Mouse (Mus musculus) myocyte (in vitro differentiated cells): ENCODE data around the gene Arnt2. TPM values are rescaled to one million over a fixed set of nuclear protein-coding genes. Genes with fewer than 3 reads are reported as not detected.

ENCODE experiments used
- H3K27me3 ChIP-seq: one replicate; pipeline ENCODE4 v1.6.1; 2011; ENCODE audit not compliant: control insufficient read depth, insufficient read depth, insufficient read length
- H3K36me3 ChIP-seq: one replicate; pipeline ENCODE4 v1.6.1; 2011; ENCODE audit not compliant: control insufficient read depth, insufficient read depth
- H3K4me2 ChIP-seq: one replicate; pipeline ENCODE4 v1.6.1; 2011; ENCODE audit warnings: low read depth, control low read depth
- H3K4me3 ChIP-seq: one replicate; pipeline ENCODE4 v1.5.1; 2011; ENCODE audit warnings: mild to moderate bottlenecking, control low read depth, moderate library complexity
- H3K79me2 ChIP-seq: one replicate; pipeline ENCODE4 v1.6.1; 2011; ENCODE audit not compliant: control insufficient read depth, insufficient read depth
- H3ac ChIP-seq: one replicate; pipeline ENCODE4 v1.6.1; 2011; ENCODE audit not compliant: control insufficient read depth, insufficient read length
- CEBPB ChIP-seq: IDR thresholded peaks from 2 replicates; pipeline ENCODE4 v1.6.1; 2011; ENCODE audit warnings: mild to moderate bottlenecking, moderate library complexity; ENCODE audit not compliant: poor library complexity, insufficient read depth, severe bottlenecking
- E2F4 ChIP-seq: IDR thresholded peaks from one replicate; pipeline ENCODE4 v1.6.1; 2011; ENCODE audit warnings: mild to moderate bottlenecking, control low read depth, moderate library complexity; ENCODE audit not compliant: insufficient read depth
- MAX ChIP-seq: IDR thresholded peaks from one replicate; pipeline ENCODE4 v1.6.1; 2011; ENCODE audit warnings: low read depth, mild to moderate bottlenecking, control low read depth
- MYOD1 ChIP-seq, 3 experiments: IDR thresholded peaks; one replicate each; pipeline ENCODE4 v1.6.1; 2011; ENCODE audit warnings: control low read depth in 2 of 3, low read depth in 2 of 3, mild to moderate bottlenecking in 2 of 3, moderate library complexity in 1 of 3; ENCODE audit not compliant: insufficient read length in 2 of 3, control insufficient read depth in 1 of 3
- MYOG ChIP-seq, 3 experiments: IDR thresholded peaks; one replicate each; pipeline ENCODE4 v1.6.1; 2011; ENCODE audit warnings: control low read depth in 2 of 3, low read depth in 2 of 3, mild to moderate bottlenecking in 2 of 3; ENCODE audit not compliant: insufficient read length in 2 of 3, control insufficient read depth in 1 of 3, insufficient read depth in 1 of 3
- POLR2A ChIP-seq: IDR thresholded peaks from one replicate; pipeline ENCODE4 v1.6.1; 2011; ENCODE audit warnings: low read depth, mild to moderate bottlenecking, control low read depth, moderate library complexity; ENCODE audit not compliant: insufficient read length
- POLR2AphosphoS2 ChIP-seq: IDR thresholded peaks from one replicate; pipeline ENCODE4 v1.6.1; 2011; ENCODE audit warnings: low read depth, control low read depth; ENCODE audit not compliant: insufficient read length
- REST ChIP-seq: IDR thresholded peaks from one replicate; pipeline ENCODE4 v1.6.1; 2011; ENCODE audit warnings: mild to moderate bottlenecking, control low read depth, moderate library complexity; ENCODE audit not compliant: insufficient read depth, insufficient read length
- SRF ChIP-seq: IDR thresholded peaks from one replicate; pipeline ENCODE4 v1.6.1; 2011; ENCODE audit warnings: low read depth; ENCODE audit not compliant: control insufficient read depth, insufficient read length
- TCF12 ChIP-seq: IDR thresholded peaks from one replicate; pipeline ENCODE4 v1.6.1; 2011; ENCODE audit warnings: mild to moderate bottlenecking, control low read depth; ENCODE audit not compliant: poor library complexity, insufficient read depth, severe bottlenecking
- TCF3 ChIP-seq: IDR thresholded peaks from one replicate; pipeline ENCODE4 v1.6.1; 2011; ENCODE audit warnings: low read depth, control low read depth; ENCODE audit not compliant: insufficient read length
- USF1 ChIP-seq: IDR thresholded peaks from one replicate; pipeline ENCODE4 v1.6.1; 2011; ENCODE audit warnings: low read depth, mild to moderate bottlenecking, control low read depth, moderate library complexity
- polyA plus RNA-seq: library from polyadenylated mRNA; unstranded; fragments of >200 nt; fragmentation: generic; extraction: Trizol; gene quantifications from one replicate; pipeline ENCODE4 v1.2.1, GENCODE M21; 2012; ENCODE audit warnings: missing spikeins

Gene Arnt2
- polyA plus RNA-seq, 1 experiment: 1.00 TPM

DNA sequence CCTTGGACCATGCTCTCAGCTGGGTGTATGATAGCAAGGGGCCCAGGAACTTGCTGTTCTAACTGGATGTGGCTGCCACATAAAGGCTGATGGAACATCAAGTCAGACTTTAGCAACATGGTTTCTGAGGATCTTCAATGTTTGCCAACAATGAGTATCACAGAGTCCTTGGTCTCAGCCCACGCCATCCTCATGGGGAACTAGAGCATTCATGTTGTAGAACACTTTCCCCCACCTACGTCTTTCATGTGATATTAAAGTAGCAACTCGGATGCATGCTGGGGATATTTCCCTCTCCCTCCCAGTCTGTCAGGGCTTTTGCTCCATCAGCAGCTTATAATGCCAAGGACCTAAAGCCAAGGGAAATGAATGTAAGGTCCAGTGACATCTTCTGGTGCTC lies 153.3 kb downstream of the Arnt2 start:
- no peaks in the 10 kb centered on the region for H3K36me3 ChIP-seq
- H3K4me2 ChIP-seq: no peak overlapping the region
- no peaks in the 10 kb centered on the region for H3K79me2 ChIP-seq
- no peaks in the 10 kb centered on the region for H3K27me3 ChIP-seq
- no peak for TF ChIP-seq E2F4
- TF ChIP-seq TCF12: no peak
- TF ChIP-seq MYOG (IDR thresholded peaks at IDR 0.05; ENCODE audit: control insufficient read depth in 1 of 3, insufficient read depth in 1 of 3, insufficient read length in 2 of 3, low read depth in 2 of 3): no peak
- TF ChIP-seq REST: no peak
- TF ChIP-seq POLR2A: no peak
- no peak for TF ChIP-seq TCF3
- no peak for TF ChIP-seq POLR2AphosphoS2
- TF ChIP-seq MYOD1 (IDR thresholded peaks at IDR 0.05; ENCODE audit: control insufficient read depth in 1 of 3, insufficient read length in 2 of 3, low read depth in 2 of 3): no peak
- TF ChIP-seq USF1: no peak
- H3ac ChIP-seq: no peak overlapping the region
- H3K4me3 ChIP-seq: no peak overlapping the region

DNA sequence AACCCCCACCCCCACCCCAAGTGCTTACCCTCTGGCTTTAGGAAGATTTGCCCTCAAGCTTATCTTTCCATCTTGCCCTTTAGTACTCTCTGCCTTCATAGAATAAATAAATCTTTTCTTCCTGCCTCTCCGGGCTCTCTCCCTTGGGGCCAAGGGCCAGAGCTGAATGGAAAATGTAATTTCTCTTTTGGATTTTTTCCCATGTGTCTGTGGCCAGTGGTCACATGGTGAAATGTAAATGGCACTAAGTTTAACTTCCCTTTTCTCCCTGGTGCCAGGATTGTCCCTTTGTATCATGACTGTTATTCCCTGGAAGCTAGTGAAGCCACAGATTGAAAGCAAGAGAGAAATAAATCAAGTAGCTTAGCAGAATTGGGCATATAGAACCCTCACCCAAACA lies 153.7 kb downstream of the Arnt2 start:
- Histone ChIP-seq H3K27me3 (no peaks in the 10 kb centered on the region), H3K4me3 (no peak overlapping the region), H3K4me2 (no peak overlapping the region), H3ac (no peak overlapping the region), H3K79me2 (no peaks in the 10 kb centered on the region), H3K36me3 (no peaks in the 10 kb centered on the region)
- TF ChIP-seq MAX: no peak
- peak; percentile 48 for TF ChIP-seq USF1

DNA sequence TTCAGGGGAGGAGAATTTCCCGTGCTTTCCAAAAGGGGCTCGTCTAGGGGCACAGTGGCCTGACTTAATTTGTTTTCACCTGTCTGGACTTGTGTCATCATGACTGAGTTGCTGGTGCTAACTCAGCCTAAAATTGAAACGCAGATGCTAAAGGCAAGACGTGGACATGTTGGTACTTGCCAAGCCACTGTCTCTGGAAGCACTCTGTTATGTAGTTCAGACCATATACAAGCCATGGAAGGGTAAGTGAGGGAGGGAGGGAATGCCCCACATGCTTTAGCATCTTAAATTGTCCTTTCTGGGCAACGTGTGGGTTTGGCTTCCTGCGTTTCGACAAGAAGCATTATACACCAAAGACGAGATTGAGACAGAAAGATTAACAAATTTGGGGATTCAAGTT lies 155.1 kb downstream of the Arnt2 start:
- Histone ChIP-seq H3K36me3 (no peaks in the 10 kb centered on the region), H3K79me2 (no peaks in the 10 kb centered on the region), H3K27me3 (no peaks in the 10 kb centered on the region), H3K4me2 (no peak overlapping the region), H3ac (no peak overlapping the region), H3K4me3 (no peak overlapping the region)
- TF ChIP-seq E2F4: no peak
- no peak for TF ChIP-seq TCF3
- no peak for TF ChIP-seq SRF
- no peak for TF ChIP-seq MAX
- no peak for TF ChIP-seq MYOG (IDR thresholded peaks at IDR 0.05; ENCODE audit: control insufficient read depth in 1 of 3, insufficient read depth in 1 of 3, insufficient read length in 2 of 3, low read depth in 2 of 3)
- TF ChIP-seq USF1: no peak
- TF ChIP-seq CEBPB: no peak
- no peak for TF ChIP-seq MYOD1 (IDR thresholded peaks at IDR 0.05; ENCODE audit: control insufficient read depth in 1 of 3, insufficient read length in 2 of 3, low read depth in 2 of 3)
- TF ChIP-seq TCF12: no peak
- TF ChIP-seq POLR2AphosphoS2: no peak

DNA sequence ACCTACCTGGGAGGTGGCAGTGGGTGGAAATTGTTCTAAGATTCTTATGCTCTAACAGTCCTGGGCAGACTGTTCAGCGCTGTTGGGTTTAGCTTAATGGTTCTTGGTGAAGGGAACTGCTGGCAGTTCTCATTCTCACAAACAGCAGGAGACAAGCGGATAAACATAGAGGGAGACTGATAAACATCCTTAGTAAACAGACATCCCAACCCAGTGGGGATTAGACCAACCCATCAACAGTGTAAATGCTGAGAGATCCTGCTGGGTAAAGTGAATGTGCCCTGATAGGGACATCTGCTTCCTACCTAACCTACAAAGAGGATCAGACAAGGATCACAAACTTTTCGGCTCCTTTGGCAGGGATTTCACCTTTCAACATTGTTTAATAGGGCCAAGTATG lies 155.7 kb downstream of the Arnt2 start:
- no peak for TF ChIP-seq MAX
- TF ChIP-seq MYOG (IDR thresholded peaks at IDR 0.05; ENCODE audit: control insufficient read depth in 1 of 3, insufficient read depth in 1 of 3, insufficient read length in 2 of 3, low read depth in 2 of 3): no peak
- TF ChIP-seq POLR2A: no peak
- TF ChIP-seq REST: no peak
- no peak for TF ChIP-seq E2F4
- no peak for TF ChIP-seq CEBPB
- TF ChIP-seq USF1: no peak
- TF ChIP-seq TCF3: no peak
- no peak for TF ChIP-seq POLR2AphosphoS2
- no peak for TF ChIP-seq MYOD1 (IDR thresholded peaks at IDR 0.05; ENCODE audit: control insufficient read depth in 1 of 3, insufficient read length in 2 of 3, low read depth in 2 of 3)
- Histone ChIP-seq H3K27me3 (no peaks in the 10 kb centered on the region), H3K79me2 (no peaks in the 10 kb centered on the region), H3K4me2 (no peak overlapping the region), H3ac (no peak overlapping the region), H3K4me3 (no peak overlapping the region), H3K36me3 (no peaks in the 10 kb centered on the region)

DNA sequence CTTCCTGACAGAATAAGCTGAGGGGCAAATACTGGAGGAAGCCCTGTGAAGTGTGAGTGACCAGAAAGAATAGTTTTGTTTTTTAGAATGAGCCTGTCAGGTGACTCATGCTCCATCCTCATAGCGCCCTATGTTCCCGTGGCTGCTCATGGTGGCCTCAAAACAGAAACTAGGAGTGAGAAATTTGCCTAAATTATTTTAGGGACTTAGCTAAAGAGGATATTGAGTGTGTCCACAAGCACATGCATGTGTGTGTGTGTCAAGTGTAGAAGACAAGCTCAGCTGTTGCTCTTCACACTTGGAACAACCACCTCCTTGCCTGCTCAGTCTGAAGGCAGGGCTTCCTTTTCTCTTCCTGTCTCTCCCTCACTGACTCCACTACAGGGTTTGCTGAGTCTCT lies 158.3 kb downstream of the Arnt2 start:
- Histone ChIP-seq H3K27me3 (no peaks in the 10 kb centered on the region), H3ac (no peak overlapping the region), H3K4me2 (peak overlapping the region; percentile 12), H3K36me3 (no peaks in the 10 kb centered on the region), H3K4me3 (no peak overlapping the region), H3K79me2 (no peaks in the 10 kb centered on the region)
- no peak for TF ChIP-seq POLR2AphosphoS2
- TF ChIP-seq USF1: no peak
- no peak for TF ChIP-seq TCF12
- TF ChIP-seq CEBPB: no peak
- TF ChIP-seq MYOG (IDR thresholded peaks at IDR 0.05; ENCODE audit: control insufficient read depth in 1 of 3, insufficient read depth in 1 of 3, insufficient read length in 2 of 3, low read depth in 2 of 3): no peak
- TF ChIP-seq MAX: no peak
- no peak for TF ChIP-seq SRF
- no peak for TF ChIP-seq REST
- no peak for TF ChIP-seq TCF3
- no peak for TF ChIP-seq E2F4
- no peak for TF ChIP-seq POLR2A
- TF ChIP-seq MYOD1 (IDR thresholded peaks at IDR 0.05; ENCODE audit: control insufficient read depth in 1 of 3, insufficient read length in 2 of 3, low read depth in 2 of 3): no peak
